ENCODE assay signal across 9 mouse cellular contexts in genomic region chr2:58160541-58161307, GRCm38 (mm10). TPM values are rescaled to one million over a fixed set of nuclear protein-coding genes. Genes with fewer than 3 reads are reported as not detected.
DNase-seq lines count a peak whose midpoint lies in the region; ATAC-seq and TF ChIP-seq lines count a peak whose summit lies in the region.
"Had no signal": no experiment of that assay in that cellular context is flagged by ENCODE, and none has a peak within 500 bp of the region (broad histone marks: within the 10 kb centered on the region; RNA-seq: fewer than 3 reads in every experiment).

No protein-coding gene starts in this region.

- H3K4me3 ChIP-seq in gastrocnemius, adult 2 months, result peak overlapping the region; percentile 33; the same call in 1 of the 2 replicates
- H3K4me3 ChIP-seq in forebrain, postnatal 0 days (ENCODE audit: low read depth, low read length), result no peak overlapping the region
- H3K4me3 ChIP-seq in hindbrain, embryonic 13.5 days, result no peak overlapping the region
- no peak overlapping the region for H3K4me3 ChIP-seq in intestine, embryonic 16.5 days (ENCODE audit: low read length)

- no peaks in the 10 kb centered on the region for H3K9me3 ChIP-seq in forebrain, postnatal 0 days (ENCODE audit: low read length)
- H3K9me3 ChIP-seq in hindbrain, embryonic 13.5 days, result no peaks in the 10 kb centered on the region
- H3K9me3 ChIP-seq in intestine, embryonic 16.5 days (ENCODE audit: control insufficient read depth, low read length), result no peaks in the 10 kb centered on the region

- DNase-seq in gastrocnemius, adult 2 months, result no peak
- DNase-seq in gastrocnemius, postnatal 36 days, result no peak
- DNase-seq in A20 (ENCODE audit: low read depth, low spot score), result peak; percentile 78
- DNase-seq in lung, postnatal 25 days (ENCODE audit: low spot score), result peak; percentile 67
- DNase-seq in forebrain, postnatal 0 days, result no peak
- DNase-seq: cerebellum, adult 11-12 months had no signal

- TF ChIP-seq CTCF in gastrocnemius, adult 2 months (IDR thresholded peaks at IDR 0.05), result no peak
- TF ChIP-seq CTCF in forebrain, postnatal 0 days (IDR thresholded peaks at IDR 0.05; ENCODE audit: low read depth), result no peak

- no peak overlapping the region for H3K9ac ChIP-seq in forebrain, postnatal 0 days
- H3K9ac ChIP-seq in hindbrain, embryonic 13.5 days, result no peak overlapping the region
- no peak overlapping the region for H3K9ac ChIP-seq in intestine, embryonic 16.5 days (ENCODE audit: low read depth, low read length)

- H3K27me3 ChIP-seq in forebrain, postnatal 0 days (ENCODE audit: insufficient read depth, low read length), result no peaks in the 10 kb centered on the region
- H3K27me3 ChIP-seq in hindbrain, embryonic 13.5 days, result no peaks in the 10 kb centered on the region
- H3K27me3 ChIP-seq in intestine, embryonic 16.5 days (replicated peaks; ENCODE audit: control insufficient read depth, insufficient read depth, low read length), result no peaks in the 10 kb centered on the region

- H3K36me3 ChIP-seq in forebrain, postnatal 0 days (ENCODE audit: insufficient read depth), result no peaks in the 10 kb centered on the region
- no peaks in the 10 kb centered on the region for H3K36me3 ChIP-seq in hindbrain, embryonic 13.5 days
- no peaks in the 10 kb centered on the region for H3K36me3 ChIP-seq in intestine, embryonic 16.5 days (ENCODE audit: control insufficient read depth, insufficient read depth, low read length)

- no peak overlapping the region for H3K27ac ChIP-seq in gastrocnemius, adult 2 months
- H3K27ac ChIP-seq in forebrain, postnatal 0 days (ENCODE audit: low read depth, low read length), result no peak overlapping the region
- no peak overlapping the region for H3K27ac ChIP-seq in hindbrain, embryonic 13.5 days
- H3K27ac ChIP-seq in intestine, embryonic 16.5 days (ENCODE audit: low read length), result no peak overlapping the region

- 76% methylated on average over 21 of the region's 21 CpGs for WGBS in forebrain, postnatal 0 days
- WGBS in hindbrain, embryonic 13.5 days, result 83% methylated on average over 21 of the region's 21 CpGs
- 67% methylated on average over 21 of the region's 21 CpGs for WGBS in intestine, embryonic 16.5 days

- no peaks in the 10 kb centered on the region for H3K4me1 ChIP-seq in forebrain, postnatal 0 days (ENCODE audit: insufficient read depth)
- H3K4me1 ChIP-seq in hindbrain, embryonic 13.5 days (replicated peaks), result no peaks in the 10 kb centered on the region
- 0 out of 2 replicates have a peak, but pooled peaks cover 2% of the 10 kb centered on the region for H3K4me1 ChIP-seq in intestine, embryonic 16.5 days (ENCODE audit: control insufficient read depth, insufficient read depth, low read length)

- intact Hi-C loops in gastrocnemius, adult 2 months (cut with DNase I), result no loop called here
- intact Hi-C loops in gastrocnemius, postnatal 36 days (cut with DNase I), result no loop called here

- no peak overlapping the region for H3K4me2 ChIP-seq in forebrain, postnatal 0 days (ENCODE audit: low read depth)
- no peak overlapping the region for H3K4me2 ChIP-seq in hindbrain, embryonic 13.5 days
- H3K4me2 ChIP-seq in intestine, embryonic 16.5 days (ENCODE audit: low read depth, low read length), result no peak overlapping the region

- peak; percentile 44 for ATAC-seq in granulocyte monocyte progenitor cell, adult 5-6 weeks (replicated peaks; ENCODE audit: poor library complexity, severe bottlenecking)
- no peak for ATAC-seq in forebrain, postnatal 0 days
- ATAC-seq in hindbrain, embryonic 13.5 days (ENCODE audit: low FRiP score), result no peak
- no peak for ATAC-seq in intestine, embryonic 16.5 days

RNA-seq across cellular contexts. Expression of gene Cytip, which starts 34.6 kb away (rescaled TPM):
- total RNA-seq in gastrocnemius, adult 2 months (2021), result under 1 TPM; 0.28 to 0.42 TPM
- under 1 TPM; 0.20 to 0.79 TPM for total RNA-seq in gastrocnemius, postnatal 36 days (2021)
- total RNA-seq in granulocyte monocyte progenitor cell, adult 5-6 weeks (2014; fragmentation: Nextera tagmentation), result 7.4 and 15.5 TPM in 2 replicates
- 27.2 and 47.7 TPM in 2 replicates for total RNA-seq in granulocyte monocyte progenitor cell, adult 5-6 weeks (2017)
- 0.08 and 0.33 TPM in 2 replicates for total RNA-seq in forebrain, postnatal 0 days (2014; rRNA removed)
- 0.15 and 0.42 TPM in 2 replicates for polyA plus RNA-seq in forebrain, postnatal 0 days (2015; fragmentation: Nextera tagmentation; extraction: Ambion mirVana)
- 0.35 TPM in 1 of 2 replicates, not detected in the other for polyA plus RNA-seq in hindbrain, embryonic 13.5 days (2015; fragmentation: Nextera tagmentation; extraction: Ambion mirVana)
- polyA plus RNA-seq in intestine, embryonic 16.5 days (2015; fragmentation: Nextera tagmentation; extraction: Ambion mirVana), result 1.1 and 1.8 TPM in 2 replicates

Comparison
In these comparisons a context has a peak if more than half of its experiments do, and no peak if none do; other contexts are left out.
1. DNase-seq: peak in A20 (single experiment) and lung, postnatal 25 days (single experiment); none in gastrocnemius, adult 2 months (single experiment), gastrocnemius, postnatal 36 days (0 of 2) and forebrain, postnatal 0 days (single experiment).